Mouse (Mus musculus) lung, postnatal 0 days (tissue): ENCODE results near the gene Ubc. TPM values are rescaled to one million over a fixed set of nuclear protein-coding genes. Genes with fewer than 3 reads are reported as not detected.
A peak's percentile ranks its signal among the peaks of the same experiment; 100 is the strongest.

Experiments
- ATAC-seq: fragments of 200-750 bp; cut with Nextera tagmentation; 2 replicates; pipeline ENCODE4 v1.8.0; 2017; ENCODE audit warnings: moderate library complexity
- DNase-seq: peaks from one replicate; pipeline ENCODE4 v3.0.0-alpha.2; 2016; ENCODE audit warnings: low spot score
- H3K27ac ChIP-seq: fragments of 300-500 bp; sonication (generic); 2 replicates; pipeline ENCODE4 v1.5.1; 2014; ENCODE audit warnings: antibody characterized with exemption, mild to moderate bottlenecking, low read length, mixed read lengths
- H3K27me3 ChIP-seq: fragments of 300-500 bp; sonication (generic); replicated peaks from 2 replicates; pipeline ENCODE4 v1.6.1; 2014; ENCODE audit warnings: low read length, mixed read lengths; ENCODE audit not compliant: insufficient read depth
- H3K36me3 ChIP-seq: fragments of 300-500 bp; sonication (generic); 2 replicates; pipeline ENCODE4 v1.6.1; 2014; ENCODE audit warnings: low read length, mixed read lengths; ENCODE audit not compliant: insufficient read depth
- H3K4me1 ChIP-seq: fragments of 300-500 bp; sonication (generic); 2 replicates; pipeline ENCODE4 v1.6.1; 2014; ENCODE audit warnings: antibody characterized with exemption, low read depth, low read length, mixed read lengths; ENCODE audit not compliant: insufficient read depth
- H3K4me2 ChIP-seq: fragments of 300-500 bp; sonication (generic); replicated peaks from 2 replicates; pipeline ENCODE4 v1.6.1; 2014; ENCODE audit warnings: low read depth, mild to moderate bottlenecking, low read length, moderate library complexity, mixed read lengths
- H3K4me3 ChIP-seq: fragments of 300-500 bp; sonication (generic); 2 replicates; pipeline ENCODE4 v1.5.1; 2014; ENCODE audit warnings: low read depth, low read length
- H3K9ac ChIP-seq: fragments of 300-500 bp; sonication (generic); replicated peaks from 2 replicates; pipeline ENCODE4 v1.6.1; 2014; ENCODE audit warnings: low read depth, mild to moderate bottlenecking
- H3K9me3 ChIP-seq: fragments of 300-500 bp; sonication (generic); 2 replicates; pipeline ENCODE4 v1.6.1; 2016; ENCODE audit warnings: low read length, mixed read lengths
- CTCF ChIP-seq: IDR thresholded peaks from 2 replicates; pipeline ENCODE4 v1.5.1; 2016; ENCODE audit warnings: antibody characterized with exemption, mild to moderate bottlenecking
- EP300 ChIP-seq: IDR thresholded peaks from 2 replicates; pipeline ENCODE4 v1.6.1; 2016; ENCODE audit warnings: antibody characterized with exemption, mild to moderate bottlenecking, control low read depth
- WGBS: fragments of 180-500 bp; shearing (Covaris S2); extraction: QIAGEN DNeasy Blood & Tissue Kit; methylation state at CpG from one replicate; pipeline ENCODE4 v1.1.7; 2014; 5-methylcytosine and 5-hydroxymethylcytosine counted together
- polyA plus RNA-seq: library from polyadenylated mRNA; unstranded; fragments of >200 nt; fragmentation: Nextera tagmentation; extraction: Ambion mirVana; gene quantifications from 2 replicates; pipeline ENCODE4 v1.2.1, GENCODE M21; 2015

Gene Ubc
- polyA plus RNA-seq, 1 experiment from 2014 or later, result 751 TPM

- WGBS, result 70% methylated on average over 4 of the region's 4 CpGs
- no peaks in the 10 kb centered on the region for H3K27me3 ChIP-seq
- no peak for TF ChIP-seq CTCF
- TF ChIP-seq EP300, result no peak
- no peak overlapping the region for H3K4me3 ChIP-seq
- H3K9ac ChIP-seq, result no peak overlapping the region
- H3K36me3 ChIP-seq, result no peaks in the 10 kb centered on the region
- no peak overlapping the region for H3K27ac ChIP-seq
- DNase-seq (no peak), ATAC-seq (no peak)
- H3K9me3 ChIP-seq, result no peaks in the 10 kb centered on the region
- H3K4me1 ChIP-seq, result no peaks in the 10 kb centered on the region; the same call in 1 of the 2 replicates
- H3K4me2 ChIP-seq, result no peak overlapping the region
These were observed 25.1 kb downstream of the Ubc start for GRCm38 (mm10) chr5:125364851-125365429.

GRCm38 (mm10) chr5:125363894-125364293 lies 26.1 kb downstream of the Ubc start:
- WGBS, result 21% methylated on average over 7 of the region's 7 CpGs
- Histone ChIP-seq H3K4me3 (no peak overlapping the region), H3K4me2 (no peak overlapping the region), H3K27ac (no peak overlapping the region), H3K4me1 (no peaks in the 10 kb centered on the region; the same call in 1 of the 2 replicates), H3K9me3 (no peaks in the 10 kb centered on the region), H3K9ac (no peak overlapping the region), H3K27me3 (no peaks in the 10 kb centered on the region), H3K36me3 (no peaks in the 10 kb centered on the region)
- no peak for TF ChIP-seq CTCF
- no peak for TF ChIP-seq EP300
- peak; percentile 74 for DNase-seq
- peak; percentile 77 for ATAC-seq

GRCm38 (mm10) chr5:125360981-125361510 lies 29.0 kb downstream of the Ubc start:
- Histone ChIP-seq H3K9me3 (no peaks in the 10 kb centered on the region), H3K27me3 (no peaks in the 10 kb centered on the region), H3K4me1 (no peaks in the 10 kb centered on the region; the same call in 1 of the 2 replicates), H3K36me3 (no peaks in the 10 kb centered on the region), H3K4me3 (no peak overlapping the region), H3K4me2 (no peak overlapping the region), H3K27ac (no peak overlapping the region), H3K9ac (no peak overlapping the region)
- WGBS, result 67% methylated on average over 16 of the region's 16 CpGs
- TF ChIP-seq EP300, result no peak
- no peak for TF ChIP-seq CTCF
- ATAC-seq, result no peak
- DNase-seq, result no peak

- ATAC-seq, result no peak
- no peak overlapping the region for H3K9ac ChIP-seq
These were observed 29.4 kb downstream of the Ubc start for GRCm38 (mm10) chr5:125360566-125360965.

GRCm38 (mm10) chr5:125358270-125358608 lies 31.8 kb downstream of the Ubc start:
- H3K4me2 ChIP-seq, result peak overlapping the region; percentile 17

More at GRCm38 (mm10) chr5:125360566-125360965, 29.4 kb downstream of the Ubc start:
- Histone ChIP-seq H3K27me3 (no peaks in the 10 kb centered on the region), H3K27ac (no peak overlapping the region), H3K9me3 (no peaks in the 10 kb centered on the region), H3K4me2 (no peak overlapping the region), H3K4me3 (no peak overlapping the region), H3K36me3 (no peaks in the 10 kb centered on the region), H3K4me1 (no peaks in the 10 kb centered on the region; the same call in 1 of the 2 replicates)
- TF ChIP-seq EP300, result no peak
- TF ChIP-seq CTCF, result no peak
- 72% methylated on average over 9 of the region's 9 CpGs for WGBS
- no peak for DNase-seq

GRCm38 (mm10) chr5:125357543-125358269 lies 32.3 kb downstream of the Ubc start:
- Histone ChIP-seq H3K4me1 (no peaks in the 10 kb centered on the region), H3K27ac (no peak overlapping the region), H3K9me3 (no peaks in the 10 kb centered on the region), H3K36me3 (no peaks in the 10 kb centered on the region), H3K4me2 (peak overlapping the region; percentile 17), H3K4me3 (no peak overlapping the region), H3K27me3 (no peaks in the 10 kb centered on the region), H3K9ac (no peak overlapping the region)
- WGBS, result 61% methylated on average over 12 of the region's 12 CpGs
- ATAC-seq (no peak), DNase-seq (no peak)
- TF ChIP-seq EP300 (no peak), CTCF (no peak)

More at GRCm38 (mm10) chr5:125358270-125358608, 31.8 kb downstream of the Ubc start:
- DNase-seq, result peak; percentile 68
- Histone ChIP-seq H3K4me3 (no peak overlapping the region), H3K9ac (no peak overlapping the region), H3K27ac (no peak overlapping the region), H3K36me3 (no peaks in the 10 kb centered on the region), H3K9me3 (no peaks in the 10 kb centered on the region), H3K4me1 (no peaks in the 10 kb centered on the region), H3K27me3 (no peaks in the 10 kb centered on the region)
- TF ChIP-seq CTCF (peak; percentile 18), EP300 (no peak)
- 43% methylated on average over 5 of the region's 5 CpGs for WGBS
- ATAC-seq, result no peak
